Mouse (Mus musculus): Measurements from ENCODE around the gene Aspscr1. TPM values are rescaled to one million over a fixed set of nuclear protein-coding genes. Genes with fewer than 3 reads are reported as not detected.
"Not testable (repeated sequence)": the region's sequence is repeated elsewhere in the genome, so short reads cannot be mapped to it uniquely, and the experiment has no call there.

The Aspscr1 gene
- polyA plus RNA-seq, 1 experiment: 83.0 TPM

- TF ChIP-seq CTCF (IDR thresholded peaks at IDR 0.05; ENCODE audit: borderline replicate concordance, extremely low read depth, insufficient read depth, insufficient read length): no peak
- no peak for TF ChIP-seq POLR2A (IDR thresholded peaks at IDR 0.05; ENCODE audit: borderline replicate concordance, extremely low read depth, insufficient read depth, insufficient read length, poor library complexity, severe bottlenecking)
- DNase-seq (ENCODE audit: low read depth): peak; percentile 28
These were observed 10.0 kb upstream of the Aspscr1 start for GRCm38 (mm10) chr11:120662759-120663158.

- TF ChIP-seq CTCF (IDR thresholded peaks at IDR 0.05; ENCODE audit: borderline replicate concordance, extremely low read depth, insufficient read depth, insufficient read length) (no peak), POLR2A (IDR thresholded peaks at IDR 0.05; ENCODE audit: borderline replicate concordance, extremely low read depth, insufficient read depth, insufficient read length, poor library complexity, severe bottlenecking) (no peak)
- DNase-seq (ENCODE audit: low read depth): no peak
These were observed 9.1 kb upstream of the Aspscr1 start for GRCm38 (mm10) chr11:120663714-120664113.

- TF ChIP-seq POLR2A (IDR thresholded peaks at IDR 0.05; ENCODE audit: borderline replicate concordance, extremely low read depth, insufficient read depth, insufficient read length, poor library complexity, severe bottlenecking) (no peak), CTCF (IDR thresholded peaks at IDR 0.05; ENCODE audit: borderline replicate concordance, extremely low read depth, insufficient read depth, insufficient read length) (no peak)
- DNase-seq (ENCODE audit: low read depth): no peak
These were observed 7.4 kb upstream of the Aspscr1 start for GRCm38 (mm10) chr11:120665406-120665805.

- no peak for DNase-seq (ENCODE audit: low read depth)
- TF ChIP-seq CTCF (IDR thresholded peaks at IDR 0.05; ENCODE audit: borderline replicate concordance, extremely low read depth, insufficient read depth, insufficient read length) (no peak), POLR2A (IDR thresholded peaks at IDR 0.05; ENCODE audit: borderline replicate concordance, extremely low read depth, insufficient read depth, insufficient read length, poor library complexity, severe bottlenecking) (no peak)
These were observed 6.2 kb upstream of the Aspscr1 start for GRCm38 (mm10) chr11:120666617-120667016.

GRCm38 (mm10) chr11:120673594-120674122 is 885 bp downstream of the Aspscr1 start:
- DNase-seq (ENCODE audit: low read depth): no peak
- TF ChIP-seq CTCF (IDR thresholded peaks at IDR 0.05; ENCODE audit: borderline replicate concordance, extremely low read depth, insufficient read depth, insufficient read length) (no peak), POLR2A (IDR thresholded peaks at IDR 0.05; ENCODE audit: borderline replicate concordance, extremely low read depth, insufficient read depth, insufficient read length, poor library complexity, severe bottlenecking) (no peak)

- DNase-seq (ENCODE audit: low read depth): not testable (repeated sequence)
These were observed 3.1 kb downstream of the Aspscr1 start for GRCm38 (mm10) chr11:120675875-120676274.

GRCm38 (mm10) chr11:120676951-120677350 is 4.2 kb downstream of the Aspscr1 start:
- TF ChIP-seq POLR2A (IDR thresholded peaks at IDR 0.05; ENCODE audit: borderline replicate concordance, extremely low read depth, insufficient read depth, insufficient read length, poor library complexity, severe bottlenecking): no peak
- TF ChIP-seq CTCF (IDR thresholded peaks at IDR 0.05; ENCODE audit: borderline replicate concordance, extremely low read depth, insufficient read depth, insufficient read length): no peak
- DNase-seq (ENCODE audit: low read depth): no peak

- TF ChIP-seq CTCF (IDR thresholded peaks at IDR 0.05; ENCODE audit: borderline replicate concordance, extremely low read depth, insufficient read depth, insufficient read length) (peak; percentile 29; the same call in 1 of the 2 replicates), POLR2A (IDR thresholded peaks at IDR 0.05; ENCODE audit: borderline replicate concordance, extremely low read depth, insufficient read depth, insufficient read length, poor library complexity, severe bottlenecking) (no peak)
- no peak for DNase-seq (ENCODE audit: low read depth)
These were observed 7.1 kb downstream of the Aspscr1 start for GRCm38 (mm10) chr11:120679909-120680308.

- no peak for TF ChIP-seq POLR2A (IDR thresholded peaks at IDR 0.05; ENCODE audit: borderline replicate concordance, extremely low read depth, insufficient read depth, insufficient read length, poor library complexity, severe bottlenecking)
- no peak for TF ChIP-seq CTCF (IDR thresholded peaks at IDR 0.05; ENCODE audit: borderline replicate concordance, extremely low read depth, insufficient read depth, insufficient read length)
- DNase-seq (ENCODE audit: low read depth): no peak
These were observed 9.9 kb downstream of the Aspscr1 start for GRCm38 (mm10) chr11:120682683-120683082.

- no peak for TF ChIP-seq CTCF (IDR thresholded peaks at IDR 0.05; ENCODE audit: borderline replicate concordance, extremely low read depth, insufficient read depth, insufficient read length)
- no peak for TF ChIP-seq POLR2A (IDR thresholded peaks at IDR 0.05; ENCODE audit: borderline replicate concordance, extremely low read depth, insufficient read depth, insufficient read length, poor library complexity, severe bottlenecking)
- DNase-seq (ENCODE audit: low read depth): no peak
These were observed 10.8 kb downstream of the Aspscr1 start for GRCm38 (mm10) chr11:120683536-120683935.

GRCm38 (mm10) chr11:120684086-120684485 is 11.3 kb downstream of the Aspscr1 start:
- no peak for TF ChIP-seq POLR2A (IDR thresholded peaks at IDR 0.05; ENCODE audit: borderline replicate concordance, extremely low read depth, insufficient read depth, insufficient read length, poor library complexity, severe bottlenecking)
- TF ChIP-seq CTCF (IDR thresholded peaks at IDR 0.05; ENCODE audit: borderline replicate concordance, extremely low read depth, insufficient read depth, insufficient read length): no peak
- no peak for DNase-seq (ENCODE audit: low read depth)

GRCm38 (mm10) chr11:120684660-120685059 is 11.9 kb downstream of the Aspscr1 start:
- TF ChIP-seq CTCF (IDR thresholded peaks at IDR 0.05; ENCODE audit: borderline replicate concordance, extremely low read depth, insufficient read depth, insufficient read length) (no peak), POLR2A (IDR thresholded peaks at IDR 0.05; ENCODE audit: borderline replicate concordance, extremely low read depth, insufficient read depth, insufficient read length, poor library complexity, severe bottlenecking) (no peak)
- no peak for DNase-seq (ENCODE audit: low read depth)

Measured in brain, embryonic 14.5 days (tissue).